ENCODE assay signal across 25 mouse cellular contexts in the genomic region with DNA sequence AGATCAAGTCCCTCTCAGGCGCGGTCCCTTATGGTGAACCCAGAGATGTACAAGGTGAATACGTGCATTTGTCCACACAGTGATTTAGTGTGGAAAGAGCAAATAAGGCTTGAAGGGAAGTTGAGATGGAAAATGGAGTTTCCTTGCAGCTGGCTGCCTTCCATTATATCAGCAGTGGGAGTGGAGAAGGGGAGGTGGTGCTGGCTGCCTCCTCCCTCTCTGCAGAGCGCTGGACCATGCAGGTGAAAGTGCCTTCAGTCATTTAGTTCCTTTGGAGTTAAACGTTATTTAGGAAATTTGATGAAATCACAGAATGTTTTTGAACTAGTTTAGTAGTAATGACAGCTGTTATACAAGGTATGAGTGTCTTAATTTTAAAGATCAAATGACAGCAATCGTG.
DNase-seq lines count a peak whose midpoint lies in the region; ATAC-seq and TF ChIP-seq lines count a peak whose summit lies in the region.
"Had no signal": no experiment of that assay in that cellular context is flagged by ENCODE, and none has a peak within 500 bp of the region (broad histone marks: within the 10 kb centered on the region; RNA-seq: fewer than 3 reads in every experiment).

No protein-coding gene starts in this region.

- DNase-seq in kidney, adult 2 months, result peak; percentile 17
- DNase-seq in kidney, postnatal 10 days, result no peak
- no peak for DNase-seq in kidney, adult 18-20 months
- DNase-seq in kidney, postnatal 14 days, result peak; percentile 14
- DNase-seq in stomach, postnatal 0 days (ENCODE audit: low spot score), result peak; percentile 7
- DNase-seq in retina, embryonic 14.5 days (ENCODE audit: low spot score), result no peak
- no peak for DNase-seq in adipocyte (ENCODE audit: low spot score)
- DNase-seq: adrenal gland, postnatal 10 days; adrenal gland, postnatal 36 days; cerebellum, adult 18-20 months; cerebellum, adult 9-10 months; cerebellum, postnatal 14 days; forebrain, postnatal 0 days; gastrocnemius, adult 2 months; gastrocnemius, postnatal 25 days; heart, adult 18-20 months; heart, postnatal 10 days; heart, postnatal 36 days had no signal

- TF ChIP-seq EP300 in stomach, postnatal 0 days (optimal IDR thresholded peaks at IDR 0.05), result no peak

- no peak overlapping the region for H3K9ac ChIP-seq in kidney, embryonic 15.5 days
- H3K9ac ChIP-seq in stomach, postnatal 0 days (ENCODE audit: low read length), result no peak overlapping the region
- H3K9ac ChIP-seq: forebrain, postnatal 0 days; heart, embryonic 12.5 days; heart, embryonic 15.5 days; hindbrain, embryonic 13.5 days had no signal

- no peak overlapping the region for H3K4me2 ChIP-seq in kidney, embryonic 15.5 days
- H3K4me2 ChIP-seq in stomach, postnatal 0 days (replicated peaks; ENCODE audit: low read depth), result no peak overlapping the region
- H3K4me2 ChIP-seq: heart, embryonic 12.5 days; heart, embryonic 15.5 days; hindbrain, embryonic 13.5 days had no signal

- no peak for TF ChIP-seq CTCF in kidney, adult 2 months (conservative IDR thresholded peaks at IDR 0.05; ENCODE audit: insufficient read depth, insufficient read length, low read depth, low read length)
- TF ChIP-seq CTCF in stomach, postnatal 0 days (IDR thresholded peaks at IDR 0.05; ENCODE audit: low read depth), result no peak

- no peak overlapping the region for H3K4me3 ChIP-seq in kidney, adult 2 months (ENCODE audit: insufficient read depth, low read depth, low read length)
- H3K4me3 ChIP-seq in kidney, embryonic 15.5 days (replicated peaks), result no peak overlapping the region
- no peak overlapping the region for H3K4me3 ChIP-seq in stomach, postnatal 0 days (ENCODE audit: low read depth, low read length)
- H3K4me3 ChIP-seq: gastrocnemius, adult 2 months; heart, embryonic 12.5 days; heart, embryonic 15.5 days; hindbrain, embryonic 10.5 days; hindbrain, embryonic 13.5 days had no signal

- no peaks in the 10 kb centered on the region; the same call in 1 of the 2 replicates for H3K4me1 ChIP-seq in kidney, adult 2 months (ENCODE audit: control insufficient read depth, insufficient read depth, low read length)
- H3K4me1 ChIP-seq in kidney, embryonic 15.5 days, result peaks cover 3% of the 10 kb centered on the region; the same call in 1 of the 2 replicates
- H3K4me1 ChIP-seq in stomach, postnatal 0 days (replicated peaks; ENCODE audit: control insufficient read depth, insufficient read depth), result no peaks in the 10 kb centered on the region
- H3K4me1 ChIP-seq: hindbrain, embryonic 10.5 days; hindbrain, embryonic 13.5 days had no signal

- TF ChIP-seq POLR2A in kidney, adult 2 months (IDR thresholded peaks at IDR 0.05; ENCODE audit: low read depth, low read length), result no peak

- no peak overlapping the region for H3K27ac ChIP-seq in kidney, adult 2 months (ENCODE audit: insufficient read depth, low read depth, low read length)
- H3K27ac ChIP-seq in kidney, embryonic 15.5 days, result no peak overlapping the region
- no peak overlapping the region for H3K27ac ChIP-seq in stomach, postnatal 0 days (replicated peaks)
- H3K27ac ChIP-seq: gastrocnemius, adult 2 months; heart, embryonic 15.5 days; hindbrain, embryonic 10.5 days; hindbrain, embryonic 13.5 days had no signal

- no peaks in the 10 kb centered on the region for H3K9me3 ChIP-seq in kidney, embryonic 15.5 days (replicated peaks)
- H3K9me3 ChIP-seq in stomach, postnatal 0 days (ENCODE audit: control insufficient read depth, low read length), result no peaks in the 10 kb centered on the region
- H3K9me3 ChIP-seq: heart, embryonic 12.5 days; heart, embryonic 15.5 days; hindbrain, embryonic 10.5 days; hindbrain, embryonic 13.5 days had no signal

- no peaks in the 10 kb centered on the region for H3K36me3 ChIP-seq in kidney, adult 2 months (ENCODE audit: control insufficient read depth, insufficient read depth, low read length)
- no peaks in the 10 kb centered on the region for H3K36me3 ChIP-seq in kidney, embryonic 15.5 days
- H3K36me3 ChIP-seq in stomach, postnatal 0 days (ENCODE audit: control insufficient read depth, insufficient read depth, low read length), result no peaks in the 10 kb centered on the region
- H3K36me3 ChIP-seq: heart, embryonic 12.5 days; heart, embryonic 15.5 days; hindbrain, embryonic 10.5 days; hindbrain, embryonic 13.5 days had no signal

- no peaks in the 10 kb centered on the region for H3K27me3 ChIP-seq in kidney, adult 2 months (replicated peaks; ENCODE audit: control insufficient read depth, insufficient read depth, low read length)
- no peaks in the 10 kb centered on the region for H3K27me3 ChIP-seq in kidney, embryonic 15.5 days
- no peaks in the 10 kb centered on the region for H3K27me3 ChIP-seq in stomach, postnatal 0 days (ENCODE audit: control insufficient read depth, insufficient read depth, low read length)
- H3K27me3 ChIP-seq: heart, embryonic 12.5 days; heart, embryonic 15.5 days; hindbrain, embryonic 13.5 days had no signal

- WGBS in kidney, adult 2 months, result 40% methylated on average over 6 of the region's 6 CpGs
- WGBS in kidney, embryonic 15.5 days, result 48% methylated on average over 6 of the region's 6 CpGs
- WGBS in stomach, postnatal 0 days, result 78% methylated on average over 6 of the region's 6 CpGs

- peak; percentile 64; the same call in 1 of the 2 replicates for ATAC-seq in kidney, embryonic 15.5 days (replicated peaks; ENCODE audit: low FRiP score)
- ATAC-seq in stomach, postnatal 0 days (ENCODE audit: low FRiP score, low TSS enrichment), result no peak
- ATAC-seq: activated CD4-positive, CD25-positive, alpha-beta regulatory T cell, adult 4 months; forebrain, embryonic 14.5 days; forebrain, postnatal 0 days had no signal

Comparison
In these comparisons a context has a peak if more than half of its experiments do, and no peak if none do; other contexts are left out.
1. DNase-seq: peak in kidney, adult 2 months (single experiment), kidney, postnatal 14 days (single experiment) and stomach, postnatal 0 days (single experiment); none in kidney, postnatal 10 days (single experiment), kidney, adult 18-20 months (single experiment), retina, embryonic 14.5 days (single experiment) and adipocyte (single experiment).